Mouse (Mus musculus) MEL (cell line): ENCODE measurements around the gene Ormdl1. TPM values are rescaled to one million over a fixed set of nuclear protein-coding genes. Genes with fewer than 3 reads are reported as not detected.

Experiments used
- DNase-seq: peaks from one replicate; pipeline ENCODE4 v3.0.0; 2011; ENCODE audit warnings: low read depth, low spot score
- H3K27ac ChIP-seq: 2 replicates; pipeline ENCODE4 v1.5.1; 2012; ENCODE audit warnings: low read depth, mild to moderate bottlenecking, control low read depth, low read length, moderate library complexity; ENCODE audit not compliant: control insufficient read depth
- H3K27me3 ChIP-seq, 2 experiments: fragments of 150-350 bp in 1 of 2; sonication (generic) in 1 of 2; 2 replicates each; pipeline ENCODE4 v1.6.1; 2012; ENCODE audit warnings: low read length in 2 of 2, mild to moderate bottlenecking in 2 of 2, improper control_type of control experiment in 1 of 2, moderate library complexity in 1 of 2; ENCODE audit not compliant: insufficient read depth in 2 of 2, control insufficient read depth in 1 of 2
- H3K36me3 ChIP-seq, 2 experiments: 2 replicates each; pipeline ENCODE4 v1.6.1; 2012 to 2014; ENCODE audit warnings: low read length in 2 of 2, improper control_type of control experiment in 1 of 2, inconsistent platforms in 1 of 2, mild to moderate bottlenecking in 1 of 2; ENCODE audit not compliant: insufficient read depth in 2 of 2, control insufficient read depth in 1 of 2
- H3K4me1 ChIP-seq, 2 experiments: fragments of 150-350 bp in 1 of 2; sonication (generic) in 1 of 2; 2 replicates each; pipeline ENCODE4 v1.6.1; 2012; ENCODE audit warnings: low read length in 2 of 2, improper control_type of control experiment in 1 of 2, mild to moderate bottlenecking in 1 of 2; ENCODE audit not compliant: insufficient read depth in 2 of 2, control insufficient read depth in 1 of 2
- H3K4me3 ChIP-seq, 2 experiments: fragments of 150-350 bp in 1 of 2; sonication (generic) in 1 of 2; 2 replicates each; pipeline ENCODE4 v1.5.1; 2012; ENCODE audit warnings: low read depth in 2 of 2, low read length in 2 of 2, mild to moderate bottlenecking in 2 of 2, moderate library complexity in 2 of 2, control low read depth in 1 of 2, improper control_type of control experiment in 1 of 2; ENCODE audit not compliant: control insufficient read depth in 1 of 2, insufficient read depth in 1 of 2
- H3K79me2 ChIP-seq: 2 replicates; pipeline ENCODE4 v1.6.1; 2012; ENCODE audit warnings: mild to moderate bottlenecking, low read length, moderate library complexity; ENCODE audit not compliant: control insufficient read depth, poor library complexity, insufficient read depth
- H3K9ac ChIP-seq: 2 replicates; pipeline ENCODE4 v1.6.1; 2012; ENCODE audit warnings: low read depth, mild to moderate bottlenecking, control low read depth, low read length, moderate library complexity; ENCODE audit not compliant: control insufficient read depth, poor library complexity, severe bottlenecking
- H3K9me3 ChIP-seq: fragments of 150-350 bp; sonication (generic); replicated peaks from 2 replicates; pipeline ENCODE4 v1.6.1; 2012; ENCODE audit warnings: mild to moderate bottlenecking, low read length, improper control_type of control experiment, moderate library complexity; ENCODE audit not compliant: insufficient read depth
- CTCF ChIP-seq, 3 experiments: IDR thresholded peaks in 2 of 3; conservative IDR thresholded peaks in 1 of 3; 2 replicates each; pipeline ENCODE4 v1.5.1; 2011 to 2012; ENCODE audit warnings: low read length in 3 of 3, low read depth in 2 of 3, mild to moderate bottlenecking in 2 of 3, improper control_type of control experiment in 1 of 3, inconsistent platforms in 1 of 3, mixed read lengths in 1 of 3, moderate library complexity in 1 of 3; ENCODE audit not compliant: control insufficient read depth in 1 of 3, insufficient read depth in 1 of 3, poor library complexity in 1 of 3, severe bottlenecking in 1 of 3
- E2F4 ChIP-seq: IDR thresholded peaks from 2 replicates; pipeline ENCODE4 v1.6.1; 2011; ENCODE audit warnings: low read depth, low read length, improper control_type of control experiment, borderline replicate concordance
- EP300 ChIP-seq, 2 experiments: IDR thresholded peaks; 2 replicates each; pipeline ENCODE4 v1.6.1; 2011; ENCODE audit warnings: improper control_type of control experiment in 2 of 2, low read length in 2 of 2, low read depth in 1 of 2, mild to moderate bottlenecking in 1 of 2
- ETS1 ChIP-seq: IDR thresholded peaks from 2 replicates; pipeline ENCODE4 v1.6.1; 2012; ENCODE audit warnings: low read depth, mild to moderate bottlenecking, inconsistent platforms, low read length, improper control_type of control experiment, moderate library complexity
- GABPA ChIP-seq: IDR thresholded peaks from 2 replicates; pipeline ENCODE4 v1.6.1; 2012; ENCODE audit warnings: low read depth, mild to moderate bottlenecking, inconsistent platforms, low read length, improper control_type of control experiment, moderate library complexity
- GATA1 ChIP-seq: IDR thresholded peaks from 2 replicates; pipeline ENCODE4 v1.6.1; 2011; ENCODE audit warnings: low read depth, low read length, improper control_type of control experiment
- HCFC1 ChIP-seq: IDR thresholded peaks from 2 replicates; pipeline ENCODE4 v1.6.1; 2012; ENCODE audit warnings: low read depth, mild to moderate bottlenecking, inconsistent platforms, low read length, improper control_type of control experiment, moderate library complexity
- MAFK ChIP-seq: IDR thresholded peaks from 2 replicates; pipeline ENCODE4 v1.6.1; 2011; ENCODE audit warnings: low read depth, mild to moderate bottlenecking, low read length, improper control_type of control experiment, borderline replicate concordance
- MXI1 ChIP-seq: IDR thresholded peaks from 2 replicates; pipeline ENCODE4 v1.6.1; 2011; ENCODE audit warnings: mild to moderate bottlenecking, low read depth, low read length, improper control_type of control experiment
- MYB ChIP-seq: IDR thresholded peaks from 2 replicates; pipeline ENCODE4 v1.6.1; 2011; ENCODE audit warnings: mild to moderate bottlenecking, low read depth, low read length, improper control_type of control experiment
- POLR2A ChIP-seq, 2 experiments: IDR thresholded peaks; 2 replicates each; pipeline ENCODE4 v1.6.1; 2011 to 2012; ENCODE audit warnings: low read length in 2 of 2, mild to moderate bottlenecking in 2 of 2, control low read depth in 1 of 2, improper control_type of control experiment in 1 of 2, low read depth in 1 of 2, moderate library complexity in 1 of 2; ENCODE audit not compliant: control insufficient read depth in 1 of 2, insufficient read depth in 1 of 2, poor library complexity in 1 of 2
- POLR2AphosphoS2 ChIP-seq: IDR thresholded peaks from 2 replicates; pipeline ENCODE4 v1.6.1; 2011; ENCODE audit warnings: low read length, improper control_type of control experiment
- POLR2AphosphoS5 ChIP-seq: IDR thresholded peaks from 2 replicates; pipeline ENCODE4 v1.6.1; 2012; ENCODE audit warnings: low read depth, borderline replicate concordance, mild to moderate bottlenecking, inconsistent platforms, low read length, moderate library complexity, mixed read lengths
- SIN3A ChIP-seq: IDR thresholded peaks from 2 replicates; pipeline ENCODE4 v1.6.1; 2012; ENCODE audit warnings: low read length, improper control_type of control experiment, inconsistent platforms
- SMC3 ChIP-seq: IDR thresholded peaks from 2 replicates; pipeline ENCODE4 v1.6.1; 2011; ENCODE audit warnings: low read depth, low read length, improper control_type of control experiment
- TAL1 ChIP-seq: IDR thresholded peaks from 2 replicates; pipeline ENCODE4 v1.6.1; 2012; ENCODE audit warnings: mild to moderate bottlenecking, inconsistent platforms, low read length, moderate library complexity, mixed read lengths
- TBP ChIP-seq: IDR thresholded peaks from 2 replicates; pipeline ENCODE4 v1.8.0; 2011; ENCODE audit warnings: low read depth, low read length, improper control_type of control experiment
- TCF12 ChIP-seq: IDR thresholded peaks from 2 replicates; pipeline ENCODE4 v1.6.1; 2014; ENCODE audit warnings: low read depth, mild to moderate bottlenecking, inconsistent platforms, low read length, improper control_type of control experiment, moderate library complexity
- USF1 ChIP-seq: IDR thresholded peaks from 2 replicates; pipeline ENCODE4 v1.6.1; 2014; ENCODE audit warnings: low read depth, mild to moderate bottlenecking, inconsistent platforms, low read length, improper control_type of control experiment, moderate library complexity
- ZC3H11A ChIP-seq: IDR thresholded peaks from 2 replicates; pipeline ENCODE4 v1.6.1; 2012; ENCODE audit warnings: low read depth, mild to moderate bottlenecking, inconsistent platforms, low read length, improper control_type of control experiment
- ZKSCAN1 ChIP-seq: IDR thresholded peaks from 2 replicates; pipeline ENCODE4 v1.6.1; 2012; ENCODE audit warnings: low read depth, mild to moderate bottlenecking, inconsistent platforms, low read length, improper control_type of control experiment, moderate library complexity
- ZNF384 ChIP-seq: IDR thresholded peaks from 2 replicates; pipeline ENCODE4 v1.6.1; 2012; ENCODE audit warnings: low read depth, mild to moderate bottlenecking, inconsistent platforms, low read length, improper control_type of control experiment
- polyA plus RNA-seq, 2 experiments: library from polyadenylated mRNA; stranded (reverse) in 1 of 2; unstranded in 1 of 2; fragments of >175 nt in 1 of 2; fragments of >200 nt in 1 of 2; gene quantifications; 2 replicates each; pipeline versions ENCODE4 v1.2.1 to v1.2.4; 2012; ENCODE audit warnings: low replicate concordance in 2 of 2, low read depth in 1 of 2; ENCODE audit not compliant: insufficient read length in 2 of 2, insufficient read depth in 1 of 2, missing spikeins in 1 of 2
- total RNA-seq: library from RNA; depleted of rRNA; stranded (reverse); fragments of 300-350 nt; gene quantifications from 2 replicates; pipeline ENCODE4 v1.2.3, GENCODE M21; 2012

The Ormdl1 gene
- total and polyA plus RNA-seq, 3 experiments: 19.9 to 128 (median 31.0) TPM

DNA sequence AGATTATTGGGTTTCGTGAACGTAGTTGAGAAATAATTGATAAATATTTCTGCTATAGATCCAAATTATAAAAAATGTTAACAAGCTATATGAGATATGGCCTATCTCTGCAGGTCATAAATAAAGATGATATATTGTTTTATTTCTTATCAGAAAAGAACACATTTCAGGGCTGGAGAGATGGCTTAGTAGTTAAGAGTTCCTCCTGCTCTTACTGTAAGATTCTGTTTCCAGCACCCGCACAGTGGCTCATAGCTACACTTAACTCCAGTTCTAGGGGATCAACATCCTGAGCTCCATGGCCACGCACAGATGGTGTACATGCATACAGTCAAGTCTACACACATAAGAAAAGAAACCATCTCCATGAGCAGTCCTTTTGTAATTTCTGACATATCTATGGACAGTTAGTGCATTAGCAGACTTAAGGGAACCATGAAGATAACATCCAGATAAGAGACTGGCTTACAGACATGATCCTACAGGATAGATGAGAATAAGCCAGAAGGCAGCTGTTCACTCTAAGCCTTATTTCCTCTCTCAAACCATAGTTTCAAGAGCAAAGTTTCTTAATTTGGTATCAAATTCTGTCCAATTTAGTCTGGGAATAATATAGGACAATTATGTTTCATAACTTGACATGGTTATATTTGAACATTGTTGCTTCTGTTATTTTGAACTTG lies 24.9 kb downstream of the Ormdl1 start:
- Histone ChIP-seq H3K79me2 (no peaks in the 10 kb centered on the region), H3K4me3 (no peak overlapping the region), H3K36me3 (peaks cover 0 to 11% of the 10 kb centered on the region in 2 experiments), H3K27ac (no peak overlapping the region), H3K27me3 (no peaks in the 10 kb centered on the region), H3K9me3 (no peaks in the 10 kb centered on the region), H3K4me1 (peaks cover 2 to 27% of the 10 kb centered on the region in 2 experiments; a peak in 2 of 4 replicates), H3K9ac (no peak overlapping the region)
- no peak for DNase-seq
- 0 out of 4 replicates have a peak, but pooled peaks of 1 of the 2 experiments have one; percentile 22 for TF ChIP-seq EP300 (IDR thresholded peaks at IDR 0.05; ENCODE audit: low read depth in 1 of 2, low read length in 2 of 2)
- peak; percentile 29; the same call in 1 of the 2 replicates for TF ChIP-seq GATA1
- TF ChIP-seq TCF12: peak; percentile 63; the same call in 1 of the 2 replicates
- no peak for TF ChIP-seq POLR2A (IDR thresholded peaks at IDR 0.05; ENCODE audit: control insufficient read depth in 1 of 2, insufficient read depth in 1 of 2, low read depth in 1 of 2, low read length in 2 of 2, poor library complexity in 1 of 2)
- TF ChIP-seq ZKSCAN1: no peak

- H3K4me3 ChIP-seq: no peak overlapping the region
- TF ChIP-seq USF1 (no peak), MYB (no peak), E2F4 (no peak), TBP (no peak), HCFC1 (no peak), CTCF (IDR thresholded peaks at IDR 0.05 in 2 of 3, conservative IDR thresholded peaks at IDR 0.05 in 1 of 3; ENCODE audit: control insufficient read depth in 1 of 3, insufficient read depth in 1 of 3, low read depth in 2 of 3, low read length in 3 of 3, poor library complexity in 1 of 3, severe bottlenecking in 1 of 3) (no peak), MXI1 (no peak), TAL1 (no peak), GABPA (no peak), POLR2A (IDR thresholded peaks at IDR 0.05; ENCODE audit: control insufficient read depth in 1 of 2, insufficient read depth in 1 of 2, low read depth in 1 of 2, low read length in 2 of 2, poor library complexity in 1 of 2) (no peak), ETS1 (no peak), SIN3A (no peak), GATA1 (no peak), POLR2AphosphoS5 (no peak), ZNF384 (no peak), POLR2AphosphoS2 (no peak), SMC3 (no peak), MAFK (no peak), ZC3H11A (no peak), EP300 (IDR thresholded peaks at IDR 0.05; ENCODE audit: low read depth in 1 of 2, low read length in 2 of 2) (no peak)
- TF ChIP-seq, all 39 proteins: peak for 0
- no peaks in the 10 kb centered on the region for H3K9me3 ChIP-seq
- H3K27me3 ChIP-seq: no peaks in the 10 kb centered on the region
- no peaks in the 10 kb centered on the region for H3K79me2 ChIP-seq
- peaks cover 0 to 11% of the 10 kb centered on the region in 2 experiments for H3K36me3 ChIP-seq
- H3K9ac ChIP-seq: no peak overlapping the region
- H3K4me1 ChIP-seq: peaks cover 2 to 27% of the 10 kb centered on the region in 2 experiments; a peak in 2 of 4 replicates
- no peak for DNase-seq
- no peak overlapping the region for H3K27ac ChIP-seq
Measured at GRCm38 (mm10) chr1:53323254-53323653, 26.4 kb downstream of the Ormdl1 start.
